Mouse (Mus musculus) spleen, adult 2 months (tissue): Measurements from ENCODE around the gene Wdr63.

Source experiments
- CTCF ChIP-seq: fragments of 200-500 bp; IDR thresholded peaks from 2 replicates; pipeline ENCODE4 v1.5.1; 2011; ENCODE audit warnings: mild to moderate bottlenecking, inconsistent platforms; ENCODE audit not compliant: insufficient read depth, insufficient read length, insufficient replicate concordance; ENCODE audit errors: extremely low read depth
- POLR2A ChIP-seq: fragments of 200-500 bp; IDR thresholded peaks from 2 replicates; pipeline ENCODE4 v1.6.1; 2011; ENCODE audit warnings: low read depth, low read length, inconsistent platforms

DNA sequence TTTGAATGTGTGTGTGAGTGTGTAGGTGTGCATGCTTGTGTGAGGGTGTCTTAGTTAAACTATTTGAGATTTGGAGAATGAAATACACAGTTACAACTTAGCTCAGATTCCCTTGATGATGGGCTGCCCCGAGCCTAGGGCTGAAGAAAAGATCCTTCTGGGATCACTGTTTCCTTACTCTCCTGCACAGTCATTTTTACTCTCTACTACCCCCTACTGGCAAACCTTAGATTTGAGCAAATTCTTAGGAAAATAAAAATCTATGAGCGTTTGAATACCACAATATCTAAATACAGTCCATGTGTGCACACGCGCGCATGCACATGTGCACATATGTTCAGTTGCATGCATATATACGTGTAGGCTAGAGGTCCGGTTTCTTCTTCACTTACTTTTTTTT is 35.1 kb downstream of the Wdr63 start:
- TF ChIP-seq POLR2A (no peak), CTCF (no peak)
